Mouse (Mus musculus): ENCODE measurements around the gene Kras. TPM values are rescaled to one million over a fixed set of nuclear protein-coding genes. Genes with fewer than 3 reads are reported as not detected.

The Kras gene
- polyA plus RNA-seq, 1 experiment: 54.3 TPM

DNA sequence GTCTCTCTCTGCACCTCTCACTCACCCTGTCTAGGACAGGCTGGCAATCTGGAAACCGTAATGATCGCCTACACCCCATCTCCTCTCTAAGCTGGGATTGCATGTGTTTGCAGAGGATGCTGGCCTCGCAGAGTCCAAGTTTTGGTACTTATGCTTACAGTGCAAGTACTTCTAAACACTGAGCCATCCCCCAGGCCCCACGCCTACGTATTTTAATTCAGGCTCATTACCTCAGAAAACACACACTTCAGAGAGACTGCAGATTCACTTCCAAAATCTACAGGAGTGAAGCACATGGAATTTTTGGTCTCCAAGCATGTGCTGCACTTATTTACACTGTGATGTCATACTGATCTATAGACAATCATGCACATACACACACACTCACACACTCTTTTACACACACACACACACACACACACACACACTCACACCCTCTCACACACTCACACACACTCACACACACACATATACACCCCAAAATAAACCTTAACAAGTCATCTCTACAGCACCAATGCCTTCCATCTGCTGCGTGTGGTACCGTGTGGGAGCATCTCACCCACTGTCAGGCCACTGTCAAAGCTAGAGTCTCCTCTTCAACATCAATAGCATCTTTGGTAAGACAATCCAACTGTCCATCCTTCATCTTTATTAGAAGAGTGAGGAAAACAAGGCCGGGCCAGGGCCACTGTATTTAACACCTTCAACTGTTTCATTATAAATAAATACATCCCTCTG, 51.9 kb downstream of the Kras start:
- H3K4me1 ChIP-seq: no peaks in the 10 kb centered on the region
- H3K27me3 ChIP-seq (replicated peaks): no peaks in the 10 kb centered on the region
- peaks cover 9% of the 10 kb centered on the region; the same call in 1 of the 2 replicates for H3K9me3 ChIP-seq
- no peak overlapping the region for H3K4me3 ChIP-seq (replicated peaks)
- TF ChIP-seq FLI1 (IDR thresholded peaks at IDR 0.05; ENCODE audit: low read length) (no peak), GATA1 (IDR thresholded peaks at IDR 0.05; ENCODE audit: borderline replicate concordance, low read length) (no peak)
- no peaks in the 10 kb centered on the region for H3K36me3 ChIP-seq (replicated peaks; ENCODE audit: low read length)

DNA sequence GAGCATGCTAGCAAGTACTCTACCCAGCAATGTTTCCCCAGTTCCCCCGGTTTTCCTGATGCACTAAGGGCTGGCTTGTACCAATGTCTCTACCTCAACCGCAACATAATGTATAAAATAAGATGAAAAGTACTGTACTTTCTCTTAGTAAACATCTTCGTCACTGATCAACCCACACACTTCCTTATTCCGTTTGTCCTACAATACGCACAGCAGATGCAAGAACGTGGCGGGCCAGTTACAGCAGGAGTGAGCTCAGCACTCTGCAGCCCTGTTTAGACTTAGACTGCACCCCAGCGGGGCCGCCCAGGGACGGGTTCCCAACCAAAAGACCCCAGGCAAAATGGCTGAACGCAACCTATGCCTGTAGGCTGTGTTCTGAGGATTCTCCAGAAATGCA, 56.6 kb downstream of the Kras start:
- peaks cover 3% of the 10 kb centered on the region; the same call in 1 of the 2 replicates for H3K9me3 ChIP-seq
- peaks cover 10% of the 10 kb centered on the region for H3K27me3 ChIP-seq (replicated peaks)
- TF ChIP-seq FLI1 (IDR thresholded peaks at IDR 0.05; ENCODE audit: low read length): no peak
- H3K36me3 ChIP-seq (replicated peaks; ENCODE audit: low read length): no peaks in the 10 kb centered on the region
- peaks cover 2% of the 10 kb centered on the region for H3K4me1 ChIP-seq
- H3K4me3 ChIP-seq (replicated peaks): no peak overlapping the region

DNA sequence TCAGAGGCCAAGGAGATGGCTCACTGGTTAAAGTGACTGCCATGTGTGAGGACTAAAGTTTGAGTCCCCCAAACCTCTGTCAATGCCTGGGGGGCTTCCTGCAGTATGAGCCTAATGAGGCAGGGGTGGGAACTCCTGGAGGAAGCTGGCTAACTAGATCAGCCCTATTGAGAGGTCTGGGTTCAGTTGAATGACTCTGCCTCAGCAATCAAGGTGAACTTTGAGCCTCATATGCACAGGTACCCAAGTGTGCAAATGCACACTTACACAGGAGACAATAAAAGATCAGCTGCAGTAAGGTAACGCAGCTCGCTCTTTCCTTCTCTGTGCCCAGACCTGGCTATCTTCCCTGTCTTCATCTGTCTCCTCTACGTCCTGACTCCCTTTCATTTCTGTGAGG, 57.0 kb downstream of the Kras start:
- H3K27me3 ChIP-seq (replicated peaks): peaks cover 13% of the 10 kb centered on the region
- no peak overlapping the region for H3K4me3 ChIP-seq (replicated peaks)
- peaks cover 3% of the 10 kb centered on the region; the same call in 1 of the 2 replicates for H3K9me3 ChIP-seq
- no peaks in the 10 kb centered on the region for H3K36me3 ChIP-seq (replicated peaks; ENCODE audit: low read length)
- no peak for TF ChIP-seq FLI1 (IDR thresholded peaks at IDR 0.05; ENCODE audit: low read length)
- no peak for TF ChIP-seq GATA1 (IDR thresholded peaks at IDR 0.05; ENCODE audit: borderline replicate concordance, low read length)
- peaks cover 6% of the 10 kb centered on the region for H3K4me1 ChIP-seq

DNA sequence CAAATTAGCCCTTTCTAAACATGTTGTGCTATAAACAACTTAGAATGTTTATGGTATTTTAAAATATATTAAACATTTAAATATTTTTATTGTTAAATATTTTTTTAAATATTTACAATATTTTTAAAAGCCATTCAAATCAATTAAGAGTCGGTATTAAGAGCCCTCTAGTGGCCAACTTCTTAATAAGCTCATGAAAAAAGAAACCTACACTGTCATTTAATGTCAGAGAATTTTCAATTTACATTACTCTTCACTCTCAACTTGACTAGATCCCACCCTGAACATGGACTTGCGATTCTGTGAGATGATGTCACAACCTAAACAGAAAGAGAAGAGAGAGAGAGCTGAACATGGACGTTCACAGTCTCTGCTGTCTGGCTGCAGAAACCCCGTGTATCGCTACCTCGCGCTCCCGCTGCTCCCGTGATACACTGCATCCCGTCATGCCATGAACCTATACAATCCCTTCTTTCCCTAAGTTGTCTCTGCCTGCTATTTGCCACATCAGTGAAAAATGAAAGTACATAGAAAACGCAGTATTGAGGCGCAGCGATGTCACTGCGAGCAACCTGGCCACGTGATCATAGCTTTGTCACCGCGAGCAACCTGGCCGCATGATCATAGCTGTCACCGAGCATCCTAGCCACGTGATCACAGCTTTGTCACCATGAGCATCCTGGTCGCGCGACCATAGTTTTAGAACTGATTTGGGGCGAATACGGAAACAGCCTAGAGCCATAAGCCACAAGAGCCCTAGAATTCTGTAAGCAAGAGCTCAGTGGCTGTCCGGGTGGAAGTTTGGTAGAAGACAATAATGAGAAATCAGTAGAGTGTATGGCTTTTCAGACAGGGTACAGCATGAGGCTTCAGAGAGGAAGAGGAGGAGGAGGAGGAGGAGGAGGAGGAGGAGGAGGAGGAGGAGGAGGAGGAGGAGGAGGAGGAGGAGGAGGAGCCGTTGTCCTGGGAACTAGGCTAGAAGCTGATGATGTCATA, 62.6 kb downstream of the Kras start:
- peaks cover 15% of the 10 kb centered on the region for H3K4me1 ChIP-seq
- TF ChIP-seq FLI1 (IDR thresholded peaks at IDR 0.05; ENCODE audit: low read length) (no peak), GATA1 (IDR thresholded peaks at IDR 0.05; ENCODE audit: borderline replicate concordance, low read length) (no peak)
- no peaks in the 10 kb centered on the region for H3K9me3 ChIP-seq
- peak overlapping the region; percentile 93 for H3K4me3 ChIP-seq (replicated peaks)
- no peaks in the 10 kb centered on the region for H3K36me3 ChIP-seq (replicated peaks; ENCODE audit: low read length)
- peaks cover 14% of the 10 kb centered on the region for H3K27me3 ChIP-seq (replicated peaks)

DNA sequence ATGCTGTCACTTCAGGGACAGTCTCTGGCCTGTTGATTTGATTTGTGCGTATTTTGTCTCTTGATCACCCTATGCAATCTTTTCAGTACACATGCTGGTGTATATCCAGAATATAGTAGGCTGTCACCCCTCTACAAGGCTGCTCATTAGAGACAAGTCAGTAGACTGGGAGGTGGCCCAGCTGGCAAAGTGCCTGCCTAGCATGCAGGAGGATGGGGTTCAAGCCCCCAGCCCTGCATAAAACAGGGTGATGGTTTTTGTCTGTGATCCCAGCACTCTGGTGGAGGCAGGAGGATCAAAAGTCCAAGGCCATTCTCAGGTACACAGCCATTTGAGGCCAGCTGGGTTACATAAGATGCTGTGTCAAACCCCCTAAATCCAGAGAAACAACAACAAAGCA, 63.9 kb downstream of the Kras start:
- no peak for TF ChIP-seq FLI1 (IDR thresholded peaks at IDR 0.05; ENCODE audit: low read length)
- no peak for TF ChIP-seq GATA1 (IDR thresholded peaks at IDR 0.05; ENCODE audit: borderline replicate concordance, low read length)
- Histone ChIP-seq H3K36me3 (replicated peaks; ENCODE audit: low read length) (no peaks in the 10 kb centered on the region), H3K4me3 (replicated peaks) (no peak overlapping the region), H3K4me1 (peaks cover 15% of the 10 kb centered on the region), H3K27me3 (replicated peaks) (peaks cover 11% of the 10 kb centered on the region), H3K9me3 (no peaks in the 10 kb centered on the region)

DNA sequence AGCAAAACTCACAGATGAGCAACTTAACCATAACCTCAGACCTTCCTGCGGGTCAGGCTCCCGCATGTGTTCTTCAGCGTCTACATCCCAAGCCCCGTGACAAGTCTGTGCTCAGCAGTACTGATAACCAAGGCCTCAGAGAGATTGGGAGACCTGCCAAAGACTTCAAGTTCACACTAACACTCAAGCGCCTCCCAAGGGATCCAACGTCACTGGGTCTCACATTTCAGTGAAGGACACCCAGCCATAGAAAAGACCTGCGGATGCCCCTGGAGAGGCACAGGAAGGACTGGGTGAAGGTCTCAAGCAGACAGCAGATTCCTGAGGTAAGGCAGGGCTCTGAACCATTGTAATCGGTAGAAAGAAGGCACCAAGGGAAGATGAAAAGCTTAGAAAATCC, 68.0 kb downstream of the Kras start:
- Histone ChIP-seq H3K9me3 (no peaks in the 10 kb centered on the region), H3K27me3 (replicated peaks) (peaks cover 8% of the 10 kb centered on the region), H3K4me3 (replicated peaks) (no peak overlapping the region), H3K4me1 (no peaks in the 10 kb centered on the region; the same call in 1 of the 2 replicates), H3K36me3 (replicated peaks; ENCODE audit: low read length) (peaks cover 24% of the 10 kb centered on the region)
- TF ChIP-seq GATA1 (IDR thresholded peaks at IDR 0.05; ENCODE audit: borderline replicate concordance, low read length): no peak
- TF ChIP-seq FLI1 (IDR thresholded peaks at IDR 0.05; ENCODE audit: low read length): no peak

DNA sequence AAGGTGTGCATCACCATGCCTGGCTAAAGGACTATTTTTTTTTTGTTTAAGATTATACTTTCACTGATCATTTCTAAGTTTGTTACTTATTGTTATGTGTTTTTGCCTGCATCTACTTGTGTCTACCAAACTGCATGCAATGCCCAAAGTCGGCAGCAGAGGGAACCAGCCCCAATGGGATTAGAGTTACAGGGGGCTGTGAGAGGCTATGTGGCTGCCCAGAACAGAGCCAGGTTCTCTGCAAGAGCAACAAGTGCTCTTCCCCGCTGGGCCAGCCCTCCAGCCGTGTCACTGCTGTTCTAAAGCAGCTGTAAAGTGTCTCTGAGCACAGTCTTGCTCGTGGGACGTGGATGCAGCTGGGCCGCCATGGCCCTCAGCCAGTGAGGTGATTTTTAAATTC, 70.4 kb downstream of the Kras start:
- Histone ChIP-seq H3K4me3 (replicated peaks) (no peak overlapping the region), H3K4me1 (peaks cover 7% of the 10 kb centered on the region; the same call in 1 of the 2 replicates), H3K9me3 (no peaks in the 10 kb centered on the region), H3K27me3 (replicated peaks) (peaks cover 8% of the 10 kb centered on the region), H3K36me3 (replicated peaks; ENCODE audit: low read length) (peaks cover 48% of the 10 kb centered on the region)
- TF ChIP-seq GATA1 (IDR thresholded peaks at IDR 0.05; ENCODE audit: borderline replicate concordance, low read length): no peak
- TF ChIP-seq FLI1 (IDR thresholded peaks at IDR 0.05; ENCODE audit: low read length): no peak

DNA sequence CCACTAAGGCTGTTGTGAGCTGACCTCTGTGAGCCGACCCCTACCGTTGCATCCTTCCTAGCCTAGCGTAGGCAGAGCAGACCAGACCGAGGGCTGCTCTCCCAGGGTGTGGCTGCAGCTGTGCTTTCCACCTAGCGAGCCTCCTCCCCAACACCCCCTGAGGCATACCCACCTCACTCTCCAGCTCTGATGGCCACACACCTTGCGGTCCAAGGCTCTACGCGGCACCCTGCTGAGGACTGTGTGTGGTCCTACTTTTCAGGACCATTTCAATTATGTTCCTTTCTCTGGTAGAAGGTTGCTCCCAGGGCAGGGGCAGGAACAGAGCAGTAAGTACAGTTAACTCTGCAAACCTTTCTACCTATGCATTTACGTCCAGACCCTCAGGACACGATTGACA, 73.6 kb downstream of the Kras start:
- Histone ChIP-seq H3K36me3 (replicated peaks; ENCODE audit: low read length) (peaks cover 79% of the 10 kb centered on the region), H3K27me3 (replicated peaks) (peaks cover 3% of the 10 kb centered on the region), H3K9me3 (no peaks in the 10 kb centered on the region), H3K4me3 (replicated peaks) (no peak overlapping the region), H3K4me1 (peaks cover 10% of the 10 kb centered on the region; the same call in 1 of the 2 replicates)
- TF ChIP-seq GATA1 (IDR thresholded peaks at IDR 0.05; ENCODE audit: borderline replicate concordance, low read length) (no peak), FLI1 (IDR thresholded peaks at IDR 0.05; ENCODE audit: low read length) (no peak)

DNA sequence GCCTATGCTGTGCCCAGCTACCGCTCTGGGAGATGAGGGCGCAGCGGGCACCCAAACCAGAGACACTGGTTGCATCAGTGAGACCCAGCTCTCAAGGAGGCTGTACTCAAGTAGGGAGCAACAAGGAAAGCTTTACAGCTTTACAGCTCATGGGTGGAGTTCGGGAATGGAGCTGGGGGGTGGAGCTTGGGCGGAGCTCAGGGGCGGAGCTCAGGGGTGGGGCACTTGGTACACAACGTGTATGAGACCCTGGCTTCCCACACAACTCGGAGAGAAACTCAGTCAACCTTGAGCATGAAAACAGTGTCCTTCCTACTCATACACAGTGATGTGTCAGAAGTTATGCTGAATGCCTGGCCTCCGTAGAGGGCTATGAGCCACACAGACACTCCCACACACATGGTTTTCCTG, 74.5 kb downstream of the Kras start:
- H3K4me1 ChIP-seq: peaks cover 10% of the 10 kb centered on the region; the same call in 1 of the 2 replicates
- H3K4me3 ChIP-seq (replicated peaks): no peak overlapping the region
- peaks cover 88% of the 10 kb centered on the region for H3K36me3 ChIP-seq (replicated peaks; ENCODE audit: low read length)
- peaks cover 2% of the 10 kb centered on the region for H3K27me3 ChIP-seq (replicated peaks)
- TF ChIP-seq FLI1 (IDR thresholded peaks at IDR 0.05; ENCODE audit: low read length) (no peak), GATA1 (IDR thresholded peaks at IDR 0.05; ENCODE audit: borderline replicate concordance, low read length) (no peak)
- no peaks in the 10 kb centered on the region for H3K9me3 ChIP-seq

Measured in megakaryocyte, embryonic 14.5 days (primary cell).